Mouse (Mus musculus) heart, postnatal 36 days (tissue): ENCODE measurements around the gene Zfp955b. TPM values are rescaled to one million over a fixed set of nuclear protein-coding genes. Genes with fewer than 3 reads are reported as not detected.
"Not testable (repeated sequence)": the region's sequence is repeated elsewhere in the genome, so short reads cannot be mapped to it uniquely, and the experiment has no call there.

Experiments
- DNase-seq, 2 experiments: peaks; one replicate each; pipeline ENCODE4 v3.0.0; 2021 to 2022
- intact Hi-C: fragments of 180-260 bp; cut with DNase I; formaldehyde crosslinking; loops from one replicate; pipeline ENCODE4 v1.15.1; 2025
- total RNA-seq, 2 experiments: library from RNA; stranded (reverse); gene quantifications; 2 replicates each; pipeline ENCODE4 v1.2.3; 2021

The Zfp955b gene
- 10 to 100 TPM; 11.8 to 13.3 TPM for total RNA-seq

GRCm38 (mm10) chr17:33289039-33289875, at the start of gene Zfp955b:
TSS of gene Zfp955b (plus strand) at chr17:33289544.
- intact Hi-C loops, DNase-seq: not testable (repeated sequence)

- DNase-seq, intact Hi-C loops: not testable (repeated sequence)
Measured at GRCm38 (mm10) chr17:33254530-33255318, 34.6 kb upstream of the Zfp955b start, which contains the start of gene Zfp955a. TSS of gene Zfp955a (minus strand) at chr17:33255145.

GRCm38 (mm10) chr17:33255319-33255657, 34.1 kb upstream of the Zfp955b start:
- intact Hi-C loops, DNase-seq: not testable (repeated sequence)

- intact Hi-C loops: no loop called here
- no peak for DNase-seq
Measured at GRCm38 (mm10) chr17:33264376-33264775, 25.0 kb upstream of the Zfp955b start, which contains the start of gene Olfr63. TSS of gene Olfr63 (plus strand) at chr17:33264676.

- DNase-seq: no peak
- intact Hi-C loops: no loop called here
Measured at GRCm38 (mm10) chr17:33268907-33269306, 20.4 kb upstream of the Zfp955b start.

- intact Hi-C loops, DNase-seq: not testable (repeated sequence)
Measured at GRCm38 (mm10) chr17:33289876-33290149, 469 bp downstream of the Zfp955b start.

GRCm38 (mm10) chr17:33352981-33353380, 63.6 kb downstream of the Zfp955b start:
- intact Hi-C loops: no loop called here
- no peak for DNase-seq

Other genes with a start within 250 kb of the Zfp955b start
- not detected for gene 4921501E09Rik, start 221.5 kb upstream of the Zfp955b start, total RNA-seq
- 1 to 10 TPM; 5.9 to 7.9 TPM for gene Zfp563, start 200.2 kb upstream of the Zfp955b start, total RNA-seq
- under 1 TPM in 1 of 2 experiments, not detected in 1; 0.14 TPM for gene Morc2b, start 149.9 kb upstream of the Zfp955b start, total RNA-seq
- gene Olfr55, start 121.1 kb upstream of the Zfp955b start, total RNA-seq: not detected
- gene Olfr239, start 98.2 kb upstream of the Zfp955b start, total RNA-seq: not detected
- under 1 TPM; 0.05 to 0.11 TPM for gene Olfr1564, start 67.9 kb upstream of the Zfp955b start, total RNA-seq
- gene Zfp955a, start 34.4 kb upstream of the Zfp955b start, total RNA-seq: 1 to 10 TPM; 8.8 to 9.6 TPM
- not detected for gene Olfr63, start 24.9 kb upstream of the Zfp955b start, total RNA-seq
- 1 to 10 TPM; 6.2 to 6.4 TPM for gene Zfp81, start 69.3 kb downstream of the Zfp955b start, total RNA-seq
- 1 to 10 TPM; 4.2 to 5.0 TPM for gene Zfp101, start 105.1 kb downstream of the Zfp955b start, total RNA-seq
- gene Actl9, start 143.4 kb downstream of the Zfp955b start, total RNA-seq: not detected
- 10 to 100 TPM; 18.3 to 19.7 TPM for gene Adamts10, start 234.7 kb downstream of the Zfp955b start, total RNA-seq